Mouse (Mus musculus): ENCODE measurements at regions not wholly inside any gene's neighbourhood (a gene's known extent, or its start where the extent isn't known, plus 50 kb on each side); places are given as distances from the start of the nearest gene placed in this dataset.
A peak's percentile ranks its signal among the peaks of the same experiment; 100 is the strongest.

MicroRNAs encoded in the stretch of these regions (microRNA counts, 519-probe panel; counts per million panel counts)
- microRNA mmu-miR-100 = 3,114 counts per million, percentile 79 among the panel's probes with 10 or more counts
- 2,516 counts per million, percentile 57 among the panel's probes with 10 or more counts for microRNA mmu-miR-125b-3p

Small RNA genes in the stretch of these regions (microRNA-seq; reads per million reads assigned to microRNA genes)
- gene Mir100 = 9,872 reads per million, percentile 94 among the genes with 10 or more reads in this experiment
- gene Mir125b-1 = 765 reads per million, percentile 72 among the genes with 10 or more reads in this experiment
- gene Mirlet7a-2 = 289 reads per million, percentile 63 among the genes with 10 or more reads in this experiment

Measured in stomach, embryonic 15.5 days (tissue).